Comparison of ENCODE assay signal across 22 mouse cellular contexts in genomic region chr14:118039074-118039473, GRCm38 (mm10). TPM values are rescaled to one million over a fixed set of nuclear protein-coding genes. Genes with fewer than 3 reads are reported as not detected.
DNase-seq lines count a peak whose midpoint lies in the region; ATAC-seq and TF ChIP-seq lines count a peak whose summit lies in the region.
"Had no signal": no experiment of that assay in that cellular context is flagged by ENCODE, and none has a peak within 500 bp of the region (broad histone marks: within the 10 kb centered on the region; RNA-seq: fewer than 3 reads in every experiment).

No protein-coding gene starts in this region.

- H3K4me2 ChIP-seq in lung, embryonic 15.5 days, result no peak overlapping the region
- H3K4me2 ChIP-seq: forebrain, embryonic 12.5 days; heart, embryonic 15.5 days; hindbrain, embryonic 13.5 days; limb, embryonic 12.5 days had no signal

- WGBS in kidney, adult 2 months, result 58% methylated on average over 3 of the region's 3 CpGs
- WGBS in lung, embryonic 15.5 days, result 61% methylated on average over 3 of the region's 3 CpGs

- no peaks in the 10 kb centered on the region for H3K27me3 ChIP-seq in kidney, adult 2 months (replicated peaks; ENCODE audit: control insufficient read depth, insufficient read depth, low read length)
- H3K27me3 ChIP-seq in lung, embryonic 15.5 days, result no peaks in the 10 kb centered on the region
- H3K27me3 ChIP-seq: limb, embryonic 12.5 days had no signal

- H3K4me1 ChIP-seq in kidney, adult 2 months (ENCODE audit: control insufficient read depth, insufficient read depth, low read length), result no peaks in the 10 kb centered on the region
- no peaks in the 10 kb centered on the region for H3K4me1 ChIP-seq in lung, embryonic 15.5 days
- H3K4me1 ChIP-seq: heart, embryonic 15.5 days; hindbrain, embryonic 13.5 days had no signal

- H3K9ac ChIP-seq in lung, embryonic 15.5 days, result no peak overlapping the region
- H3K9ac ChIP-seq: forebrain, embryonic 12.5 days; heart, embryonic 15.5 days; hindbrain, embryonic 13.5 days; limb, embryonic 12.5 days had no signal

- ATAC-seq in lung, embryonic 15.5 days (ENCODE audit: borderline replicate concordance, extremely low read depth, low FRiP score, low TSS enrichment), result peak; percentile 39; the same call in 1 of the 2 replicates
- ATAC-seq: activated CD4-positive, CD25-positive, alpha-beta regulatory T cell, adult 4 months; intestine, embryonic 16.5 days; Patski had no signal

- no peak overlapping the region for H3K27ac ChIP-seq in kidney, adult 2 months (ENCODE audit: insufficient read depth, low read depth, low read length)
- no peak overlapping the region for H3K27ac ChIP-seq in lung, embryonic 15.5 days
- H3K27ac ChIP-seq: forebrain, embryonic 12.5 days; heart, embryonic 15.5 days; hindbrain, embryonic 13.5 days; kidney, postnatal 0 days; layer of hippocampus, adult 2 months; limb, embryonic 12.5 days; midbrain, embryonic 10.5 days had no signal

- peak; percentile 21 for DNase-seq in gastrocnemius, postnatal 25 days
- DNase-seq in gastrocnemius, postnatal 4 days (ENCODE audit: low spot score in 2 of 2), result no peak
- DNase-seq in kidney, adult 2 months, result peak; percentile 21
- no peak for DNase-seq in kidney, postnatal 25 days
- DNase-seq in lung, postnatal 36 days, result peak; percentile 66
- DNase-seq in layer of hippocampus, adult 9-10 months (ENCODE audit: low spot score), result no peak
- no peak for DNase-seq in ovary, postnatal 10 days (ENCODE audit: low spot score)
- DNase-seq: cerebellum, adult 11 months; cerebellum, postnatal 25 days; right cerebral cortex, postnatal 14 days; thymus, postnatal 25 days had no signal

- H3K4me3 ChIP-seq in kidney, adult 2 months (ENCODE audit: insufficient read depth, low read depth, low read length), result no peak overlapping the region
- no peak overlapping the region for H3K4me3 ChIP-seq in lung, embryonic 15.5 days
- H3K4me3 ChIP-seq: forebrain, embryonic 12.5 days; heart, embryonic 15.5 days; hindbrain, embryonic 13.5 days; layer of hippocampus, adult 2 months; limb, embryonic 12.5 days; midbrain, embryonic 10.5 days had no signal

- H3K9me3 ChIP-seq in lung, embryonic 15.5 days, result no peaks in the 10 kb centered on the region
- H3K9me3 ChIP-seq: forebrain, embryonic 12.5 days; heart, embryonic 15.5 days; hindbrain, embryonic 13.5 days; limb, embryonic 12.5 days; midbrain, embryonic 10.5 days had no signal

- H3K36me3 ChIP-seq in kidney, adult 2 months (ENCODE audit: control insufficient read depth, insufficient read depth, low read length), result no peaks in the 10 kb centered on the region
- no peaks in the 10 kb centered on the region for H3K36me3 ChIP-seq in lung, embryonic 15.5 days
- H3K36me3 ChIP-seq: forebrain, embryonic 12.5 days; heart, embryonic 15.5 days; hindbrain, embryonic 13.5 days; limb, embryonic 12.5 days; midbrain, embryonic 10.5 days had no signal

- TF ChIP-seq POLR2A in kidney, adult 2 months (IDR thresholded peaks at IDR 0.05; ENCODE audit: low read depth, low read length), result no peak

- TF ChIP-seq CTCF in kidney, adult 2 months (conservative IDR thresholded peaks at IDR 0.05; ENCODE audit: insufficient read depth, insufficient read length, low read depth, low read length), result peak; percentile 31; the same call in 1 of the 2 replicates

RNA-seq across cellular contexts. Expression of gene Dct, which starts 13.0 kb away (rescaled TPM):
- total RNA-seq in gastrocnemius, postnatal 25 days (2021), result under 1 TPM; 0.31 to 0.70 TPM
- total RNA-seq in gastrocnemius, postnatal 4 days (2021), result 1 to 10 TPM; 2.6 to 3.5 TPM
- 0.18 and 0.25 TPM in 2 replicates for polyA plus RNA-seq in kidney, adult 2 months (2012; rRNA removed)
- 0.76 and 1.2 TPM in 2 replicates for polyA plus RNA-seq in lung, embryonic 15.5 days (2015; fragmentation: Nextera tagmentation; extraction: Ambion mirVana)

Comparison
In these comparisons a context has a peak if more than half of its experiments do, and no peak if none do; other contexts are left out.
1. DNase-seq: peak in gastrocnemius, postnatal 25 days (single experiment), kidney, adult 2 months (single experiment) and lung, postnatal 36 days (single experiment); none in gastrocnemius, postnatal 4 days (0 of 2), kidney, postnatal 25 days (0 of 2), layer of hippocampus, adult 9-10 months (single experiment) and ovary, postnatal 10 days (single experiment).